Mouse (Mus musculus) CH12.LX (cell line): ENCODE data around the gene Tbx21. TPM values are rescaled to one million over a fixed set of nuclear protein-coding genes. Genes with fewer than 3 reads are reported as not detected.

Experiments
- DNase-seq: peaks from one replicate; pipeline ENCODE4 v3.0.0-alpha.2; 2013; ENCODE audit errors: extremely low read depth
- H3K27ac ChIP-seq: 2 replicates; pipeline ENCODE4 v1.5.1; 2012; ENCODE audit warnings: low read depth, mild to moderate bottlenecking, control low read depth, moderate library complexity; ENCODE audit not compliant: insufficient read depth
- H3K27me3 ChIP-seq: replicated peaks from 2 replicates; pipeline ENCODE3; 2012; ENCODE audit warnings: inconsistent platforms
- H3K36me3 ChIP-seq, 2 experiments: replicated peaks in 1 of 2; 2 replicates each; pipeline versions ENCODE3 to v1.6.1; 2012; ENCODE audit warnings: inconsistent platforms in 1 of 2, low read length in 1 of 2, mild to moderate bottlenecking in 1 of 2, mixed read lengths in 1 of 2, moderate library complexity in 1 of 2; ENCODE audit not compliant: control insufficient read depth in 1 of 2, insufficient read depth in 1 of 2
- H3K4me1 ChIP-seq, 2 experiments: 2 replicates each; pipeline ENCODE4 v1.6.1; 2012; ENCODE audit warnings: inconsistent platforms in 1 of 2, moderate library complexity in 1 of 2; ENCODE audit not compliant: insufficient read depth in 2 of 2, control insufficient read depth in 1 of 2
- H3K4me2 ChIP-seq: 2 replicates; pipeline ENCODE4 v1.6.1; 2012; ENCODE audit warnings: low read depth, mild to moderate bottlenecking, control low read depth; ENCODE audit not compliant: poor library complexity, insufficient read depth, severe bottlenecking
- H3K4me3 ChIP-seq, 3 experiments: fragments of 150-350 bp in 1 of 3; sonication (generic) in 1 of 3; replicated peaks in 1 of 3; 2 replicates each; pipeline versions ENCODE3 to v1.5.1; 2011 to 2012; ENCODE audit warnings: low read depth in 2 of 3, low read length in 2 of 3, mild to moderate bottlenecking in 2 of 3, moderate library complexity in 2 of 3, control low read depth in 1 of 3, improper control_type of control experiment in 1 of 3, inconsistent platforms in 1 of 3, mixed read lengths in 1 of 3; ENCODE audit not compliant: poor library complexity in 1 of 3
- H3K79me2 ChIP-seq: replicated peaks from 2 replicates; pipeline ENCODE4 v1.6.1; 2012; ENCODE audit warnings: mild to moderate bottlenecking, moderate library complexity; ENCODE audit not compliant: control insufficient read depth, poor library complexity, insufficient read depth, severe bottlenecking; ENCODE audit errors: extremely low read depth
- H3K9ac ChIP-seq: 2 replicates; pipeline ENCODE4 v1.6.1; 2012; ENCODE audit warnings: low read depth, mild to moderate bottlenecking, control low read depth, moderate library complexity; ENCODE audit not compliant: insufficient read depth
- H3K9me3 ChIP-seq: replicated peaks from 2 replicates; pipeline ENCODE3; 2012; ENCODE audit warnings: low read length, inconsistent platforms, mixed read lengths
- CHD2 ChIP-seq: IDR thresholded peaks from 2 replicates; pipeline ENCODE4 v1.6.1; 2011; ENCODE audit warnings: low read length, improper control_type of control experiment
- CTCF ChIP-seq, 2 experiments: IDR thresholded peaks in 1 of 2; conservative IDR thresholded peaks in 1 of 2; 2 replicates each; pipeline ENCODE4 v1.5.1; 2011 to 2012; ENCODE audit warnings: low read depth in 2 of 2, low read length in 2 of 2, improper control_type of control experiment in 1 of 2, inconsistent platforms in 1 of 2, mild to moderate bottlenecking in 1 of 2, moderate library complexity in 1 of 2
- E2F4 ChIP-seq: IDR thresholded peaks from 2 replicates; pipeline ENCODE4 v1.6.1; 2011; ENCODE audit warnings: low read depth, low read length, improper control_type of control experiment; ENCODE audit not compliant: insufficient replicate concordance
- ETS1 ChIP-seq: conservative IDR thresholded peaks from 2 replicates; pipeline ENCODE4 v1.6.1; 2012; ENCODE audit warnings: low read depth, mild to moderate bottlenecking, inconsistent platforms, low read length, improper control_type of control experiment, moderate library complexity
- GABPA ChIP-seq: IDR thresholded peaks from 2 replicates; pipeline ENCODE4 v1.6.1; 2012; ENCODE audit warnings: low read depth, low read length, improper control_type of control experiment, inconsistent platforms; ENCODE audit not compliant: insufficient replicate concordance
- JUN ChIP-seq: IDR thresholded peaks from 2 replicates; pipeline ENCODE4 v1.6.1; 2011; ENCODE audit warnings: low read depth, mild to moderate bottlenecking, low read length, improper control_type of control experiment, moderate library complexity; ENCODE audit not compliant: insufficient read depth
- KAT2A ChIP-seq: IDR thresholded peaks from 2 replicates; pipeline ENCODE4 v1.6.1; 2012; ENCODE audit warnings: low read length, improper control_type of control experiment, inconsistent platforms; ENCODE audit not compliant: insufficient replicate concordance
- MAFK ChIP-seq: IDR thresholded peaks from 2 replicates; pipeline ENCODE4 v1.6.1; 2011; ENCODE audit warnings: low read length, improper control_type of control experiment; ENCODE audit not compliant: insufficient replicate concordance
- MAZ ChIP-seq: IDR thresholded peaks from 2 replicates; pipeline ENCODE4 v1.6.1; 2012; ENCODE audit warnings: low read depth, mild to moderate bottlenecking, inconsistent platforms, low read length, improper control_type of control experiment, moderate library complexity
- MXI1 ChIP-seq: IDR thresholded peaks from 2 replicates; pipeline ENCODE4 v1.6.1; 2011; ENCODE audit warnings: mild to moderate bottlenecking, low read depth, low read length, improper control_type of control experiment
- MYC ChIP-seq: IDR thresholded peaks from 2 replicates; pipeline ENCODE4 v1.6.1; 2011; ENCODE audit warnings: low read depth, mild to moderate bottlenecking, improper control_type of control experiment, low read length
- NRF1 ChIP-seq: IDR thresholded peaks from 2 replicates; pipeline ENCODE4 v1.6.1; 2014; ENCODE audit warnings: low read depth, mild to moderate bottlenecking, inconsistent platforms, low read length, improper control_type of control experiment, moderate library complexity
- PAX5 ChIP-seq: IDR thresholded peaks from 2 replicates; pipeline ENCODE4 v1.6.1; 2012; ENCODE audit warnings: low read length, inconsistent platforms, mixed read lengths
- RAD21 ChIP-seq: IDR thresholded peaks from 2 replicates; pipeline ENCODE4 v1.6.1; 2011; ENCODE audit warnings: low read depth, mild to moderate bottlenecking, low read length, improper control_type of control experiment, moderate library complexity
- SIN3A ChIP-seq: IDR thresholded peaks from 2 replicates; pipeline ENCODE4 v1.6.1; 2012; ENCODE audit warnings: low read length, improper control_type of control experiment, inconsistent platforms
- SMC3 ChIP-seq: IDR thresholded peaks from 2 replicates; pipeline ENCODE4 v1.6.1; 2011; ENCODE audit warnings: low read depth, low read length, improper control_type of control experiment
- USF1 ChIP-seq: IDR thresholded peaks from 2 replicates; pipeline ENCODE4 v1.6.1; 2014; ENCODE audit warnings: low read depth, mild to moderate bottlenecking, inconsistent platforms, low read length, improper control_type of control experiment
- ZC3H11A ChIP-seq: IDR thresholded peaks from 2 replicates; pipeline ENCODE4 v1.6.1; 2012; ENCODE audit warnings: low read depth, mild to moderate bottlenecking, inconsistent platforms, low read length, improper control_type of control experiment
- ZKSCAN1 ChIP-seq: IDR thresholded peaks from 2 replicates; pipeline ENCODE4 v1.6.1; 2012; ENCODE audit warnings: low read depth, inconsistent platforms, low read length, improper control_type of control experiment, borderline replicate concordance
- ZNF384 ChIP-seq: IDR thresholded peaks from 2 replicates; pipeline ENCODE4 v1.6.1; 2012; ENCODE audit warnings: low read depth, low read length, improper control_type of control experiment, inconsistent platforms
- dilution Hi-C: fragments of 300-500 bp; cut with MboI; formaldehyde crosslinking; loops from 2 replicates; pipeline ENCODE4 v1.14.3; 2020; ENCODE audit warnings: low sequenced_read_pairs; ENCODE audit not compliant: extremely low pct_unique_long_range_greater_than_20kb, extremely low pct_ligation_motif_present
- in situ Hi-C: fragments of 300-500 bp; cut with MboI; formaldehyde crosslinking; loops from 3 replicates; pipeline ENCODE4 v1.14.3; 2019; ENCODE audit warnings: low sequenced_read_pairs, low pct_ligation_motif_present, low pct_unique_long_range_greater_than_20kb, mixed read lengths
- polyA plus RNA-seq: library from polyadenylated mRNA; unstranded; fragments of >175 nt; gene quantifications from 2 replicates; pipeline ENCODE4 v1.2.1, GENCODE M21; 2012; ENCODE audit warnings: low read depth; ENCODE audit not compliant: insufficient read length
- total RNA-seq, 2 experiments: library from RNA; depleted of rRNA; stranded (reverse); fragments of 300-350 nt in 1 of 2; fragments of >200 nt in 1 of 2; gene quantifications; 2 replicates each; pipeline ENCODE4 v1.2.3; 2012 to 2014

The Tbx21 gene
- total and polyA plus RNA-seq, 3 experiments = 0.08 to 0.09 TPM; not detected in 1

- DNase-seq = no peak
- H3K4me3 ChIP-seq = no peak overlapping the region
- peaks cover 17 to 24% of the 10 kb centered on the region in 2 experiments for H3K4me1 ChIP-seq
- H3K4me2 ChIP-seq = peak overlapping the region; percentile 81
- H3K79me2 ChIP-seq = no peaks in the 10 kb centered on the region
- H3K9me3 ChIP-seq = peaks cover 4% of the 10 kb centered on the region
- H3K36me3 ChIP-seq = peaks cover 9 to 35% of the 10 kb centered on the region in 2 experiments
- no peak for TF ChIP-seq NRF1
- no peak for TF ChIP-seq JUN
- no peak for TF ChIP-seq E2F4
- TF ChIP-seq MAZ = no peak
- TF ChIP-seq RAD21 = no peak
- no peak for TF ChIP-seq KAT2A
- TF ChIP-seq ZNF384 = no peak
- no peak for TF ChIP-seq CTCF (conservative IDR thresholded peaks at IDR 0.05 in 1 of 2, IDR thresholded peaks at IDR 0.05 in 1 of 2; ENCODE audit: low read depth in 2 of 2, low read length in 2 of 2)
- no peak for TF ChIP-seq USF1
- TF ChIP-seq SIN3A = no peak
- no peak for TF ChIP-seq ZC3H11A
- TF ChIP-seq GABPA = no peak
- TF ChIP-seq MAFK = no peak
- TF ChIP-seq PAX5 = no peak
- TF ChIP-seq MYC = no peak
- no peak for TF ChIP-seq CHD2
- TF ChIP-seq, all 38 proteins: peak for 0
- H3K9ac ChIP-seq = no peak overlapping the region
- H3K27me3 ChIP-seq = peaks cover 31% of the 10 kb centered on the region
- dilution Hi-C loops = no loop called here
- in situ Hi-C loops = no loop called here
- H3K27ac ChIP-seq = no peak overlapping the region
Measured at GRCm38 (mm10) chr11:97152023-97152426, 36.9 kb upstream of the Tbx21 start.

GRCm38 (mm10) chr11:97151343-97151801 lies 36.2 kb upstream of the Tbx21 start, which contains the start of gene Tbkbp1:
TSS of gene Tbkbp1 (minus strand) at chr11:97151495.
- Histone ChIP-seq H3K36me3 (peaks cover 7 to 29% of the 10 kb centered on the region in 2 experiments), H3K4me3 (peak within 1 kb of the TSS; percentile 40 to 70 (median 52)), H3K27me3 (peaks cover 31% of the 10 kb centered on the region), H3K79me2 (no peaks in the 10 kb centered on the region), H3K9me3 (peaks cover 4% of the 10 kb centered on the region), H3K27ac (no peak within 1 kb of the TSS), H3K4me2 (peak within 1 kb of the TSS; percentile 81), H3K9ac (peak within 1 kb of the TSS; percentile 84), H3K4me1 (peaks cover 17 to 28% of the 10 kb centered on the region in 2 experiments)
- no peak for TF ChIP-seq SIN3A
- TF ChIP-seq MYC = no peak
- TF ChIP-seq MXI1 = peak; percentile 49
- TF ChIP-seq ETS1 = no peak
- no peak for TF ChIP-seq ZKSCAN1
- TF ChIP-seq SMC3 = no peak
- in situ Hi-C loops (no loop called here), dilution Hi-C loops (no loop called here)
- DNase-seq = no peak
